Mouse (Mus musculus): Measurements from ENCODE around the gene Tbc1d22b. TPM values are rescaled to one million over a fixed set of nuclear protein-coding genes. Genes with fewer than 3 reads are reported as not detected.

Tbc1d22b gene
- total and polyA plus RNA-seq, 3 experiments: 8.0 to 53.8 (median 30.7) TPM

DNA sequence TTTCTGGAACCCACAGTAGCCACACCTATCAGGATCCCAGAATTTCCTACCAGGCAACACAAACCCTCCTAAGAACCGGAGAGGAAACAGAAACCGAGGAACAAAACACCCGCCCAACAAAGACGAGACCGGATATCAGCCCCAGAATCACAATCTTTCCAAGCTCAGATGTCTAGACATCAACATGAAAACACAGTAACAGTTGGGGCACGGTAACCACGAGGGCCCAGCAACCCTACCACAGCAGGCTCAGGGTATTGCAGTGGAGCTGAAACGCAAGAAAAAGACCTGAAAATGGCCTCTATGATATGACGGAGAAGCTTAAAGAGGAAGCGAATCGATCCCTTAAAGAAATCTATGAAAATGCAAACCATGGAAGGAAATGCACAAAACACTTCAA lies 15.7 kb upstream of the Tbc1d22b start:
- TF ChIP-seq TAL1 (IDR thresholded peaks at IDR 0.05; ENCODE audit: low read length) (no peak), NELFE (IDR thresholded peaks at IDR 0.05; ENCODE audit: low read depth, low read length) (no peak), SMC3 (IDR thresholded peaks at IDR 0.05; ENCODE audit: low read depth, low read length) (no peak), ZC3H11A (IDR thresholded peaks at IDR 0.05; ENCODE audit: low read depth, low read length) (no peak), GATA1 (IDR thresholded peaks at IDR 0.05; ENCODE audit: low read depth, low read length) (no peak), CTCF (IDR thresholded peaks at IDR 0.05 in 2 of 3, conservative IDR thresholded peaks at IDR 0.05 in 1 of 3; ENCODE audit: control insufficient read depth in 1 of 3, insufficient read depth in 1 of 3, low read depth in 2 of 3, low read length in 3 of 3, poor library complexity in 1 of 3, severe bottlenecking in 1 of 3) (no peak), BHLHE40 (IDR thresholded peaks at IDR 0.05; ENCODE audit: borderline replicate concordance, low read depth, low read length) (no peak), HCFC1 (IDR thresholded peaks at IDR 0.05; ENCODE audit: low read depth, low read length) (no peak), USF1 (IDR thresholded peaks at IDR 0.05; ENCODE audit: low read depth, low read length) (no peak), ZMIZ1 (IDR thresholded peaks at IDR 0.05; ENCODE audit: low read depth, low read length) (no peak)
- no peaks in the 10 kb centered on the region for H3K9me3 ChIP-seq (replicated peaks; ENCODE audit: insufficient read depth, low read length)
- H3K36me3 ChIP-seq (ENCODE audit: control insufficient read depth in 1 of 2, insufficient read depth in 2 of 2, low read length in 2 of 2): peaks cover 0 to 13% of the 10 kb centered on the region in 2 experiments; a peak in 2 of 4 replicates
- no peaks in the 10 kb centered on the region for H3K79me2 ChIP-seq (ENCODE audit: control insufficient read depth, insufficient read depth, low read length, poor library complexity)
- no peak overlapping the region for H3K9ac ChIP-seq (ENCODE audit: control insufficient read depth, low read depth, low read length, poor library complexity, severe bottlenecking)
- DNase-seq (ENCODE audit: low read depth, low spot score): no peak
- no peaks in the 10 kb centered on the region for H3K27me3 ChIP-seq (ENCODE audit: control insufficient read depth in 1 of 2, insufficient read depth in 2 of 2, low read length in 2 of 2)
- no peak overlapping the region for H3K27ac ChIP-seq (ENCODE audit: control insufficient read depth, low read depth, low read length)
- H3K4me3 ChIP-seq (ENCODE audit: control insufficient read depth in 1 of 2, insufficient read depth in 1 of 2, low read depth in 2 of 2, low read length in 2 of 2): no peak overlapping the region
- H3K4me1 ChIP-seq (ENCODE audit: control insufficient read depth in 1 of 2, insufficient read depth in 2 of 2, low read length in 2 of 2): peaks cover 3 to 18% of the 10 kb centered on the region in 2 experiments; a peak in 3 of 4 replicates

DNA sequence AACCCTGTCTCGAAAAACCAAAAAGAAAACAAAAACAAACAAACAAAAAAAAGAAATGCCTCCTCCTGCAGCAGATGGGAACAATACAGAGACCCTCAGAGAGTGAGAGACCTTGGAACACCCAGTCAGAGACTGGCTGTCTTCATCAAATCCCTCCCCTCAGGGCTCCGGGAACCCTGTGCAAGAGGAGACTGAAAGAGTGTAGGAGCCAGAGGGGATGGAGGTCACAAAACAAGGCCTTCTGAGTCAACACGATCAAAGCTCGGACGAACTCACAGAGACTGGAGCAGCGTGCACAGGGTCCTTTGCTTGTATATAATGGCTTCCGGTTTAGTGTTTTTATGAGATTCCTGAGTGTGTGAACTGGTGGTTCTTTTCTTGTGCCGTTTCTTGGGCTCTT lies 9.2 kb upstream of the Tbc1d22b start:
- Histone ChIP-seq H3K4me1 (ENCODE audit: control insufficient read depth in 1 of 2, insufficient read depth in 2 of 2, low read length in 2 of 2) (0 out of 4 replicates have a peak, but pooled peaks cover 0 to 3% of the 10 kb centered on the region in 2 experiments), H3K79me2 (ENCODE audit: control insufficient read depth, insufficient read depth, low read length, poor library complexity) (no peaks in the 10 kb centered on the region), H3K9ac (ENCODE audit: control insufficient read depth, low read depth, low read length, poor library complexity, severe bottlenecking) (no peak overlapping the region), H3K27me3 (ENCODE audit: control insufficient read depth in 1 of 2, insufficient read depth in 2 of 2, low read length in 2 of 2) (no peaks in the 10 kb centered on the region), H3K36me3 (ENCODE audit: control insufficient read depth in 1 of 2, insufficient read depth in 2 of 2, low read length in 2 of 2) (peaks cover 0 to 3% of the 10 kb centered on the region in 2 experiments; a peak in 2 of 4 replicates), H3K4me3 (ENCODE audit: control insufficient read depth in 1 of 2, insufficient read depth in 1 of 2, low read depth in 2 of 2, low read length in 2 of 2) (no peak overlapping the region), H3K27ac (ENCODE audit: control insufficient read depth, low read depth, low read length) (no peak overlapping the region), H3K9me3 (replicated peaks; ENCODE audit: insufficient read depth, low read length) (no peaks in the 10 kb centered on the region)
- DNase-seq (ENCODE audit: low read depth, low spot score): no peak
- TF ChIP-seq CHD2 (IDR thresholded peaks at IDR 0.05; ENCODE audit: low read length): no peak
- TF ChIP-seq USF1 (IDR thresholded peaks at IDR 0.05; ENCODE audit: low read depth, low read length): no peak
- TF ChIP-seq POLR2AphosphoS5 (IDR thresholded peaks at IDR 0.05; ENCODE audit: borderline replicate concordance, low read depth, low read length): no peak
- no peak for TF ChIP-seq GATA1 (IDR thresholded peaks at IDR 0.05; ENCODE audit: low read depth, low read length)
- no peak for TF ChIP-seq ZC3H11A (IDR thresholded peaks at IDR 0.05; ENCODE audit: low read depth, low read length)
- TF ChIP-seq MAZ (IDR thresholded peaks at IDR 0.05; ENCODE audit: low read depth, low read length): no peak
- no peak for TF ChIP-seq GABPA (IDR thresholded peaks at IDR 0.05; ENCODE audit: low read depth, low read length)
- no peak for TF ChIP-seq HCFC1 (IDR thresholded peaks at IDR 0.05; ENCODE audit: low read depth, low read length)
- no peak for TF ChIP-seq ZKSCAN1 (IDR thresholded peaks at IDR 0.05; ENCODE audit: low read depth, low read length)
- no peak for TF ChIP-seq TCF12 (IDR thresholded peaks at IDR 0.05; ENCODE audit: low read depth, low read length)
- no peak for TF ChIP-seq ELF1 (IDR thresholded peaks at IDR 0.05; ENCODE audit: low read depth, low read length)
- TF ChIP-seq MYC (IDR thresholded peaks at IDR 0.05; ENCODE audit: low read depth, low read length): no peak
- no peak for TF ChIP-seq NRF1 (IDR thresholded peaks at IDR 0.05; ENCODE audit: insufficient read depth, low read depth, low read length, poor library complexity, severe bottlenecking)
- no peak for TF ChIP-seq MAX (IDR thresholded peaks at IDR 0.05; ENCODE audit: low read length)
- no peak for TF ChIP-seq SMC3 (IDR thresholded peaks at IDR 0.05; ENCODE audit: low read depth, low read length)
- no peak for TF ChIP-seq TAL1 (IDR thresholded peaks at IDR 0.05; ENCODE audit: low read length)
- no peak for TF ChIP-seq UBTF (IDR thresholded peaks at IDR 0.05; ENCODE audit: borderline replicate concordance, insufficient read depth, low read depth, low read length)
- no peak for TF ChIP-seq ETS1 (IDR thresholded peaks at IDR 0.05; ENCODE audit: low read depth, low read length)
- no peak for TF ChIP-seq MXI1 (IDR thresholded peaks at IDR 0.05; ENCODE audit: low read depth, low read length)
- TF ChIP-seq CHD1 (IDR thresholded peaks at IDR 0.05; ENCODE audit: low read depth, low read length): no peak

Data from MEL (cell line).